Mouse (Mus musculus): ENCODE data around the gene Gm26620.

DNA sequence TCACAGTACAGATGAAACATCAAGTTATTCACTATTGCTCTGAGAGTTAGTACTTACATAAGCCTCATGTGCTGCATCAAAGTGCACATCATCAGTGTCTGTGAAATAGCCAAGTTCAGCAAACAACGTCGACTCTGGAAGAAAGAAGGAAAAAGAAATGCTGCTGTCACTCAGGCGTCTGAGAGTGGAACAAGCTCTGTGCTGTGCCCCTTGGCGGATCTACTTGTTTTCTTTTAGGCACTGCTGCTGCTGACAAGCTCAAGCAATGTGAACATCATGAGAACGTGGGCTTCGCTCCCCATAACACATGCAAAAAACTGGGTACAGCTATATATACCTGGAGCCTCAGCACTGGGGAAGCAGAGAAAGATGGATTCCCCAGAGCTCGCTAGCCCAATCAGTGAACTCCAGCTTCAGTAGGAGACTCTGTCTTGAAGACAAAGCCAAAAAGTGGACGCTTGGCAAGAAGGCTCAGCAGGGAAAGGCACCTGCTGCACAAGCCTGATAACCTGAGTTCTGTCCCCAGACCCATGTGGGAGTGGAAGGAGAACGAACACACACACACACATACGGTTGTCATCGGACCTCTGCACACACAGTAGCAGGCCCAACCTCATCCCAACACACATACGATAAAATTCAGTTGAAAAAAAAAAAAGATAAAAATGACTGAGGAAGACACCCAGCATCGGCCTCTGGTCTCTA lies 29.7 kb upstream of the Gm26620 start:
- no peak for TF ChIP-seq POLR2A (IDR thresholded peaks at IDR 0.05; ENCODE audit: extremely low read depth, insufficient read depth, low read length)
- no peak for TF ChIP-seq CTCF (IDR thresholded peaks at IDR 0.05; ENCODE audit: extremely low read depth, insufficient read depth, low read length)
